Mouse (Mus musculus) hindbrain, embryonic 10.5 days (tissue): ENCODE data around the gene Ssh1. TPM values are rescaled to one million over a fixed set of nuclear protein-coding genes. Genes with fewer than 3 reads are reported as not detected.

Source experiments
- DNase-seq: peaks from one replicate; pipeline ENCODE4 v3.0.0-alpha.2; 2017; ENCODE audit warnings: low spot score
- H3K27ac ChIP-seq: fragments of 300-500 bp; sonication (generic); 2 replicates; pipeline ENCODE4 v1.5.1; 2016; ENCODE audit warnings: mild to moderate bottlenecking, moderate library complexity
- H3K27me3 ChIP-seq: fragments of 300-500 bp; sonication (generic); 2 replicates; pipeline ENCODE4 v1.6.1; 2016; ENCODE audit warnings: mild to moderate bottlenecking; ENCODE audit not compliant: poor library complexity, insufficient read depth, severe bottlenecking
- H3K36me3 ChIP-seq: fragments of 300-500 bp; sonication (generic); 2 replicates; pipeline ENCODE4 v1.6.1; 2016; ENCODE audit warnings: mild to moderate bottlenecking, moderate library complexity
- H3K4me1 ChIP-seq: fragments of 300-500 bp; sonication (generic); replicated peaks from 2 replicates; pipeline ENCODE4 v1.6.1; 2016; ENCODE audit warnings: mild to moderate bottlenecking
- H3K4me3 ChIP-seq: fragments of 300-500 bp; sonication (generic); 2 replicates; pipeline ENCODE4 v1.5.1; 2016; ENCODE audit warnings: mild to moderate bottlenecking, moderate library complexity
- H3K9me3 ChIP-seq: fragments of 300-500 bp; sonication (generic); 2 replicates; pipeline ENCODE4 v1.6.1; 2016; ENCODE audit warnings: mild to moderate bottlenecking, moderate library complexity
- WGBS: fragments of 180-500 bp; shearing (Covaris S2); methylation state at CpG from one replicate; pipeline ENCODE4 v1.1.7; 2016; 5-methylcytosine and 5-hydroxymethylcytosine counted together
- polyA plus RNA-seq: library from polyadenylated mRNA; unstranded; fragments of >200 nt; fragmentation: Nextera tagmentation; extraction: Ambion mirVana; gene quantifications from 2 replicates; pipeline ENCODE4 v1.2.1, GENCODE M21; 2016

Ssh1 gene
- polyA plus RNA-seq, 1 experiment from 2014 or later, result 16.9 TPM

DNA sequence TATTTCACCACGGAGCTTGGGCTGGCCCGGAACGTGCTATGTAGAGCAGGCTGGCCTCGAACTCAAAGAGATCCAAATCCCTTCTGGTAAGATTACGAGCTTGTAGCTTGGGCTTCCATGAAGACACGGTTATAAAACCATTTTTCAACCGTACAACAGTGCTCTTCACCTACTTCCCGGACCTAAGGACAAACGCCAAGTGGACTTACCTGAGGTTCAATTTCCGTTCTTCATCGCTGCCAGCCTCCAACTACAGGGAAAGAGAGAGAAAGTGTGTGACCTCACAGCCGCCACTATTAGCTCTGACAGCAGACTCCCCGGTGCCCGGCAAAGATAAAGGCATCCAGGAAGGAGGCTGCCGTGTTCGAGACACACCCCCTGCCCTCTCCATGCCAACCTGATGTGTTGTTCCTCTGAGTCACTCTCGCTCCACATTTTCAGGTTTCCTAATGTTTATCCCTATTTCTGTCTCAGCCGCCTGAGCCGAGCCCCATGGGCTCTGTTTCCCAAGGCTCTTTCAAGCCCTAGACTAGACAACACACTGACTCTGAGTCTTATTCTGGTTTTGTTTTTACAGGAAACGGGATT, 4.2 kb downstream of the Ssh1 start:
- WGBS, result 89% methylated on average over 20 of the region's 20 CpGs
- Histone ChIP-seq H3K9me3 (no peaks in the 10 kb centered on the region), H3K27ac (no peak overlapping the region), H3K27me3 (no peaks in the 10 kb centered on the region), H3K36me3 (peaks cover 33% of the 10 kb centered on the region), H3K4me1 (peaks cover 63% of the 10 kb centered on the region), H3K4me3 (no peak overlapping the region)
- DNase-seq, result no peak

DNA sequence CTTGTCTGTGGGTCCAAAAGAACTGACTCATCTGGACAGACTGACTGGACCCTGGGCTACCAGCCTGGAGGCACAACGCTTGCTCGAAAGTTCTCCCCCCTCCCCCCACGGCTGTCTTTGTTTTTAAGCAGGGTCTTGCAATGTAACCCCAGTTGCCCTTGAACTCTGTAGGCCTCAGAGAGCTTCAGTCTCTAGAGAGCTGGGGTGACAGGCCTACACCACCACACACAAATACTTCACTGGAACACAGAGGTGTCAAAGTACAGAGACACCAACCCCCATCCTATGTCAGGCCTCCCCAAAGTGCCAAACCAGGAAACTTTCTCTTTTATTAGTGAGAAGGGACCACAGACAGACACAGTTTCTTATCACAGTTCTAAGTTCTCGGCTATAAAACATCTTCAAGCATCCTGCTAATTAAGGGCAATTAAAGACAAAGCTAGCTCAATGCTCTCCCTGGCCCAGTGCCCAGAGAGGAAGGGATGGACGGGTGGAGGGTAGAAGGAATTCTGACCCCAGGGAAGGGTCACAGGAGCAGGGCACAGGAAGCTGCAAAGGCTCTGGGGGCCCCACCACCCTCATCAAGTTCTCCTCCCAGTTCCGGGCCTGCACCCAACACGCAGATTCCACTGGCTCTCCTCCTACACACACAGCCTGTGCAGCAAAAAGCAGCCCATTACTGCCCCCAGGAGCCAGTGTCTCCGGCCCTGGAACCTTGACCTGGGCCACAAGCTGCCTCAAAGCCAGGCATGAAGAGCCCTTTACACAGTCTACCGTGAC, 7.3 kb downstream of the Ssh1 start:
- peaks cover 53% of the 10 kb centered on the region for H3K4me1 ChIP-seq
- DNase-seq, result no peak
- peaks cover 53% of the 10 kb centered on the region for H3K36me3 ChIP-seq
- H3K9me3 ChIP-seq, result no peaks in the 10 kb centered on the region
- H3K4me3 ChIP-seq, result no peak overlapping the region
- WGBS, result 49% methylated on average over 9 of the region's 9 CpGs
- peak overlapping the region; percentile 56 for H3K27ac ChIP-seq
- H3K27me3 ChIP-seq, result no peaks in the 10 kb centered on the region

DNA sequence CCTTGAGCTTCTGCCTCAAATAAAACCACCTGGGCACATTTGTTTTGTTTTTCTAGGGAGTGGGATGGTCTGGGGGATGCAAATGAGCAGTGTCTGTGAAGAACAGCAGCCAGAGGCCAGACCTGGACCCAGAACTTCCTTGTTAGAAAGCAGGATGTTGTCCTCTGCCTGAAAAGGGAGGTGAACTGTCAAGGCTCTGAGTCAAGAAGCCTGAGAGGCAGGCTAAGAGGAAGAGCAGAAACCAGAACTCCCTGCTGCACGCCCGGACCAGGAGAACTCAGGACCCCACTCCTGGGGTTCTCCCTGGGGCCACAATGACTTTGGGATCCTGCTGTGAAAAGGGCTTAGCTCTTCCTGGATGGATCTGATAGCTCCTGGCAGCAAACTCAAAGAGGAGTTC, 8.0 kb downstream of the Ssh1 start:
- Histone ChIP-seq H3K4me3 (no peak overlapping the region), H3K9me3 (no peaks in the 10 kb centered on the region), H3K36me3 (peaks cover 56% of the 10 kb centered on the region), H3K27me3 (no peaks in the 10 kb centered on the region), H3K4me1 (peaks cover 49% of the 10 kb centered on the region), H3K27ac (peak overlapping the region; percentile 56; the same call in 1 of the 2 replicates)
- DNase-seq, result no peak
- WGBS, result 74% methylated on average over 2 of the region's 2 CpGs

DNA sequence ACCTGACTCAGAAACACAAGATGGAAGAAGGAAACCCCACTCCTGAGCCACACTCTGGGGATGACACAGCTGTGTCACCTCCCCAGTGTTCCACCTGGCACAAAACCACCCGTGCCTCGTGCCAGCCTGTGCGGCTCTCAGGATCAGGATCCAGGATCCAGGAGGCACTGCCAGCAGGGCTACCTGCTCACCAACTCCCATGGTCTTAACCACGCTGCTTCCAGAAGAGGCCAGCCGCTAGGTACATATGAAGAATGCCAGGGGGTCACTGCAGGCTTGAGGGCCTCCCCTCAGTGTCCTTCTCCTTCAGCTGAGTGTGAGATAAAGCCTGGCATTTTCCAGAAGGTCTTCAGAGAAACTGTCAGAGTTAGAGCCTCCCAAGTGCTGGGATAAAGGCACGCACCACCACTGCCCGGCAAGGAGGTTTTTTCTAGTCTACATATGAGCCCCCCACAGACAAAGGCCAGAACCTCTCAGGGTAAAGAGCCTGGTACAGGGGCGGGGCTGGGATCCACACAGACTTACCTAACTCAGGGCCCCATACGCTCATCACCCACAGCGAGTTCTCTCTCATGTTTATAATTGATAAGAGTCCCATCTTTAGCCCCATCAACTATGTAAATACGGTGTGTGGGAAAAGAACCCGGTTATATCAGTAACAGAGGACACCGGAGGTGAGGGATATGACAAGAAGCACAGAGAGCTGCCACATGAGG, 9.5 kb downstream of the Ssh1 start:
- H3K36me3 ChIP-seq, result peaks cover 53% of the 10 kb centered on the region
- 0 out of 2 replicates have a peak overlapping the region, but pooled peaks have one; percentile 26 for H3K27ac ChIP-seq
- 92% methylated on average over 13 of the region's 13 CpGs for WGBS
- H3K4me1 ChIP-seq, result peaks cover 41% of the 10 kb centered on the region
- no peak for DNase-seq
- H3K4me3 ChIP-seq, result no peak overlapping the region
- H3K27me3 ChIP-seq, result no peaks in the 10 kb centered on the region
- no peaks in the 10 kb centered on the region for H3K9me3 ChIP-seq

DNA sequence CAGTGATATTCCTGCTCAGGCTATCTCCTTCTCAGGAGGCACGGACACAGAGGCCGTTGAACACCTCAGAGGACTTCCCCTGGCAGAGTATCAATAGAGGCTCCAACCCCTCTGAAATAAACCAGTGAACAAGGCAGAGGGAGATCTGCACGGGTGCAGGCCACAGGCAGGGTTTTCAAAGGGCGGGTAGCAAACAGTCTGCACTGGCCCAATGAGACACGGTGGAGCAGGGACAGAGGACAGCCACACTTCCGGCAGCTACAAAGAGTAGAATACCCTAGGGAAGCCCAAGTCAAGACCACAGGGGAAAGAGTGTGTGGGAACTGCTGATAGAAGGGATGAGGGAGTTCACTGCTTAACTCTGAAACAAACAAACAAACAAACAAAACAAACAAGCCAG, 10.2 kb downstream of the Ssh1 start:
- Histone ChIP-seq H3K4me1 (peaks cover 41% of the 10 kb centered on the region), H3K36me3 (peaks cover 50% of the 10 kb centered on the region), H3K4me3 (no peak overlapping the region), H3K27ac (no peak overlapping the region), H3K9me3 (no peaks in the 10 kb centered on the region), H3K27me3 (no peaks in the 10 kb centered on the region)
- 67% methylated on average over 6 of the region's 6 CpGs for WGBS
- no peak for DNase-seq

DNA sequence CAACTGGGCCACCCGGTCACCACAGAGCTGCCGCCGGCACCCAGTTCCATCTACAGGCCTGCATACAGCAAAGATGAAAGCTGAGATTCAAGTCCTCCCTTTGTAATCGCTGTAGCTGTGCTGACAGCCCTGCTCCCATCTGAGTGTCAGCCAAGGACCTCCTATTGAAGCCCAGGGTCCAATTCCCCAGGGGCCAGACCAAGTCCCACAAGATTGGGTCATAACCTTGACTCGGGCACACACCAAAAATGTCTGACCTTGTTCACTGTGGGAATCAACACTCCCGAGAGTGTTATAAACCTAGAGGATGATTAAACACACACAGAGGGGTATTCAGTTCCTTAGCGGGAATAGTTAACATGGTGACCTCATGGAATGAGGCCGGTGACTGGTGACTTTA, 11.9 kb downstream of the Ssh1 start:
- Histone ChIP-seq H3K36me3 (peaks cover 59% of the 10 kb centered on the region), H3K9me3 (no peaks in the 10 kb centered on the region), H3K27ac (no peak overlapping the region), H3K27me3 (no peaks in the 10 kb centered on the region), H3K4me3 (no peak overlapping the region), H3K4me1 (peaks cover 51% of the 10 kb centered on the region)
- 82% methylated on average over 8 of the region's 8 CpGs for WGBS
- no peak for DNase-seq

DNA sequence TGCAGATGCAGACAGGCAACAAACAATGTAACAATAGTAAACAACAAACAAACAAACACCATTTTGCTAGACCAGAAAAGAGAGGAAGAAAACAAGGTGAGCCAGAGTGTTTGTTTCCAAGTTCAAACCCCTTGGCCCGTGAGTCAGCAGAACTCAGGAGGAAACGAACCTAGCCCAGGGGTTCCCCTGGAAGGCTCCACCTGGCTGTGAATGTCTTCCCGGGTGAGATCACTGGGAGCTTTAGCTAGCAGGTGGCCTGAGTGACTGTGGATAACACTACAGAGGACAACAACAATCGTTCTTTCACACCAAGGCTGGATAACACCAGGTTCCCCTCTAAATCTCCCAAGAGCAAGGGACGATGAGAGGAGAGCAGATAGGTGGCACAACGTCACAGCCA, 12.5 kb downstream of the Ssh1 start:
- WGBS, result 90% methylated on average over 6 of the region's 6 CpGs
- DNase-seq, result no peak
- Histone ChIP-seq H3K9me3 (no peaks in the 10 kb centered on the region), H3K36me3 (peaks cover 58% of the 10 kb centered on the region), H3K27me3 (no peaks in the 10 kb centered on the region), H3K27ac (no peak overlapping the region), H3K4me1 (peaks cover 48% of the 10 kb centered on the region), H3K4me3 (no peak overlapping the region)

DNA sequence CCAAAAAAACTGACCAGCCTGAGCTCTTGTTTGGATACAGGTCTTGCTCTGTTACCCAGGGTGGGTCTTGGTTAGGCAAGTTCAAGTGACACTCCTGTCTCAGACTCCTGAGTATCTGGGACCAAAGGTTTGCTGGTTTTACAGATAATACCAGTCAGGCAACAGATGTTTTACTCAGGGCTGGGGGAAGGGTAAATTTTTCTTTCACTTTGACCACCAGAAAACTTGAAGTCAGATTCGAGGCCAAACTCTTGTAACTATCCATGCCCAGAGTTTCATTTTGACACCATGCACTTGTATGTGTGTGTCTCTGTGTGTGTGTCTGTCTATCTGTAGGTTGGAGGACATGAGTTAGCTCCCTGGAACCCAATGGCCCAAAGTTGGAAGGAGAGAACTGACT, 13.2 kb downstream of the Ssh1 start:
- no peak for DNase-seq
- no peak overlapping the region for H3K4me3 ChIP-seq
- no peaks in the 10 kb centered on the region for H3K27me3 ChIP-seq
- no peaks in the 10 kb centered on the region for H3K9me3 ChIP-seq
- H3K4me1 ChIP-seq, result peaks cover 48% of the 10 kb centered on the region
- no peak overlapping the region for H3K27ac ChIP-seq
- 80% methylated on average over 1 of the region's 1 CpGs for WGBS
- H3K36me3 ChIP-seq, result peaks cover 51% of the 10 kb centered on the region

DNA sequence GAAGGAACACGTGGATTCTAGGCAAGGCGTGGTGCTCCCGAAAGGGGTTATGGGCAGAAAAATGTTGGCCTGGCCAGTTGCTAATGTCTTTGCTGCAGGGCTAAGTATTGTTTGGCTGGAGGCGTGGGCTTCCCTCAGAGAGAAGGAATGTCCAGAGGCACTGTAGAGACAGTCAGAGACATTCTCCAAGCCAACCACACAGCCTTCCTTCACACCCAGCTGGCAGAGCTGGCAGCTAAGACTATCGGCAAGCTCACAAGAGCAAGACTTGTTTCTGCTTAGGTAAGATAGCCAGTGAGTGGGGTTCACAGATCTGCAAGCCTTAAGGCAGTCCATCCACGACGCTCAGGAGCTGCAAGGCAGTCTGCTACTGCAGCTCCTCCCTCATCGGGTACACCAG, 16.4 kb downstream of the Ssh1 start:
- H3K27me3 ChIP-seq, result no peaks in the 10 kb centered on the region
- peaks cover 36% of the 10 kb centered on the region for H3K36me3 ChIP-seq
- H3K9me3 ChIP-seq, result no peaks in the 10 kb centered on the region
- no peak for DNase-seq
- WGBS, result 82% methylated on average over 8 of the region's 8 CpGs
- H3K4me3 ChIP-seq, result no peak overlapping the region
- H3K27ac ChIP-seq, result peak overlapping the region; percentile 26
- peaks cover 63% of the 10 kb centered on the region for H3K4me1 ChIP-seq

DNA sequence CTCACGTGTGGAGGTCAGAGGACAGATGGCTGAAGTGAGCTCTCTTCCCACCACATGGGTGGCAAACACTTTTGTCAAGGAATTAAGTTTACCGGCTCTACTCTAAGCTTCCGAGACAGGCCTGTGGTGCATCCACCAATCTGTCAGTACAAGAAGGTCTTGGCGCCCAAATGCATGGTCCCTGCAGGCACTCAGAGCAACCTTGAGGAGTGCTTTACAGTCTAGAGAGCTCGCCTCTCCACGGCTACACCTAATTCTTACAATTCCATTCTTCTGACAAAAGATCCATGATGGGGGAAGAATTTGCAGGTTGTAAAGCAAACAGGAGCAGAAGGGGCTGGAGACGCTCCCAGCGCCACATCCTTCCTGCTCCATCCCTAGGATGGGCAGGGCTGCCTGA, 17.1 kb downstream of the Ssh1 start:
- Histone ChIP-seq H3K27ac (peak overlapping the region; percentile 26; the same call in 1 of the 2 replicates), H3K9me3 (no peaks in the 10 kb centered on the region), H3K27me3 (no peaks in the 10 kb centered on the region), H3K4me1 (peaks cover 66% of the 10 kb centered on the region), H3K4me3 (no peak overlapping the region), H3K36me3 (peaks cover 32% of the 10 kb centered on the region)
- 86% methylated on average over 8 of the region's 8 CpGs for WGBS
- no peak for DNase-seq

DNA sequence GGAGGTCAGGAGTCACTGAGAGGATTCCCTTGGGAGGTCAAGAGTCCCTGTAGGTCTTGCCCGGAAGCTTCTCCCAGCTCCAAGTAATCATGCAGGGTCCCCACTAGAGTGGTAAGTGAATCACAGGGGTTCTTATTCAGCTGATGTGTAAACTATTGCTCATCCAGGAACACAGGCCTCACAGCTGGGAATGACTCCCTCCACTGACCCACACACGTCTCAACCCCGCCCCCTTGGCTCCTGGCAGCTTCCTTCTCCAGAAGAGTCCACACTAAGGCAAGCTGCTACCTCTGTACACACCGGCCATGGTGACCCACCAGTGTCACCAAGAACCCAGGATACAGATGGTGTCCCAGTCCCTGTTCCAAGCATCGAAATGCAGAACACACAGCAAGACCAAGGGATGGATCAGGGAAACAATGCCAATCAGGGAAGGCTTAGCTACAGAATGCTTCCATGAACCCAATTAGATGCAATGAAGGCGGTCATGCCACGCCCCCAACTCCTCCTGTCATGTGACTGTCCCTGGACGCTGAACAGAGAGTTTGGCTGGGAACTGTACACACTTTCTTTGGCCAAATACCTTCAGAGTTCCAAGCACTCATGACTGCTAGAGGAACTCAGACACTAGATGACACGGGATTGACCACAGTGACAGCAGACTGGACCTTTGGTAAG, 18.0 kb downstream of the Ssh1 start:
- no peaks in the 10 kb centered on the region for H3K9me3 ChIP-seq
- 66% methylated on average over 9 of the region's 9 CpGs for WGBS
- DNase-seq, result no peak
- H3K27ac ChIP-seq, result peak overlapping the region; percentile 83; the same call in 1 of the 2 replicates
- no peak overlapping the region for H3K4me3 ChIP-seq
- H3K4me1 ChIP-seq, result peaks cover 62% of the 10 kb centered on the region
- H3K27me3 ChIP-seq, result no peaks in the 10 kb centered on the region
- H3K36me3 ChIP-seq, result peaks cover 27% of the 10 kb centered on the region

DNA sequence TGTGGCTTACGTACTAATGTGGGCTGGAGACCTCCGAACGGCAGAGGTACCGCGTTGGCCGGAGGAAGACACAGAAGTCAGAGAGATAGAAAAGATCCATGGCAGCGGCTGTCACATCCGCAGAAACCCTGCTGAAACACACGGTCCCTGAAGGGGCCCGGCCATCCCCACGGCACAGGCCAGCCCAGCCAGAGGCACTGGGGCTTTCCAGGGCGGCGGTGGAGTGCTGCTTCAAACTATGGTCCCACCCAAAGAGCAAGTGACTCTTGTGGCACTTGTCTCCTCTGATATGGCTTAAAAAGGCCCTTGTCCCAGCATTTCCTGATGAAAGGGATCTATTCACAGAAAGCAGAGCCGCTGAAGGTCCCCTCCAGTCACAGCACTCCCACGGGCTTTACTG, 19.1 kb downstream of the Ssh1 start:
- no peaks in the 10 kb centered on the region for H3K9me3 ChIP-seq
- H3K36me3 ChIP-seq, result peaks cover 38% of the 10 kb centered on the region
- H3K27me3 ChIP-seq, result no peaks in the 10 kb centered on the region
- WGBS, result 55% methylated on average over 15 of the region's 15 CpGs
- H3K4me1 ChIP-seq, result peaks cover 62% of the 10 kb centered on the region
- no peak for DNase-seq
- no peak overlapping the region for H3K4me3 ChIP-seq
- H3K27ac ChIP-seq, result peak overlapping the region; percentile 83
